Mouse (Mus musculus): Measurements from ENCODE around the gene Grrp1. TPM values are rescaled to one million over a fixed set of nuclear protein-coding genes. Genes with fewer than 3 reads are reported as not detected.

Grrp1 gene
- polyA plus RNA-seq, 1 experiment, result 1.9 TPM

DNA sequence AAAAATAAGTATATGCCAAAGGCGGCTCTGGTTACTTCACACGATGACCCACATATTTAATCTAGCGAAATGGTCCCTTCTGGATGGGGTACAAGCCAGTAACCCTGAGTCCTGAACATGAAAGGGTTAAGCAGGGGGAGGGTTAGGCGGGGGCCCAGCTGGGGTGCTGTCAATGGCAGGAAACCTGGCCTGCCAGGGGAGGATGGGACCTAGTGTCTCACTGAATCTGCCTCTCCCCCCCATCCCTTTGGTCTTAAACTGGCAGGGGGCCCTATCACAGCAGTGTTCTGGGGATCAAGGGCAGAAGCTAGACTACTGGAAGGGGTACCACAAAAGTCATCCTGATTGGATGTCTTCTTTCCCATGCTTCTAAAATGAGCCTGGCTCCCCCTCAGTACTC, 1.9 kb upstream of the Grrp1 start:
- Histone ChIP-seq H3K27ac (ENCODE audit: control insufficient read depth, insufficient read depth, low read depth, low read length) (no peak overlapping the region), H3K4me3 (ENCODE audit: control insufficient read depth, low read depth, low read length) (no peak overlapping the region), H3K36me3 (ENCODE audit: control insufficient read depth, insufficient read depth, low read length) (no peaks in the 10 kb centered on the region), H3K27me3 (ENCODE audit: control insufficient read depth, insufficient read depth, low read length) (no peaks in the 10 kb centered on the region), H3K4me1 (ENCODE audit: control insufficient read depth, insufficient read depth, low read length) (peaks cover 21% of the 10 kb centered on the region)
- TF ChIP-seq CTCF (IDR thresholded peaks at IDR 0.05; ENCODE audit: control insufficient read depth, insufficient read depth, insufficient replicate concordance, low read depth, low read length), result no peak

DNA sequence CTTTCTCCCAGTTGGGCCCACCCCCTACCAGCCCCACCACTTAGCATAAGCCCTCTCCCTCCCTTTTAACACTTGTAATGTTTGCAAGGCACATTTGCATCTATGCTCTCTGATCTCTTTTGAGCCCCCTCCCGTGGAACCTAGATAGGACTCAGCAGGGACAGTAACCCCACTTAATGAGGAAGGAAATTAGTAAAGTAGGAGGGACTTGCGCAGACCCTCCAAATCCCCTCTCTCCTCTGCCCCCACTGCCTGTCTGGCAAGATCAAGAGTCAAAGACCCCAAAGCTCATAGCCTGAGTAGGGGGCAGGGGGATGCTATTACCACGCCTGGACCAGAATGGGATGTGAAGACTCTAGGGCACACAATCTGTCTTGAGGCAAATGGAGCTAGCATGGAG, 929 bp upstream of the Grrp1 start:
- Histone ChIP-seq H3K27ac (ENCODE audit: control insufficient read depth, insufficient read depth, low read depth, low read length) (no peak overlapping the region), H3K4me3 (ENCODE audit: control insufficient read depth, low read depth, low read length) (no peak overlapping the region), H3K36me3 (ENCODE audit: control insufficient read depth, insufficient read depth, low read length) (no peaks in the 10 kb centered on the region), H3K4me1 (ENCODE audit: control insufficient read depth, insufficient read depth, low read length) (peaks cover 31% of the 10 kb centered on the region), H3K27me3 (ENCODE audit: control insufficient read depth, insufficient read depth, low read length) (no peaks in the 10 kb centered on the region)
- TF ChIP-seq CTCF (IDR thresholded peaks at IDR 0.05; ENCODE audit: control insufficient read depth, insufficient read depth, insufficient replicate concordance, low read depth, low read length), result no peak
- TF ChIP-seq POLR2A (IDR thresholded peaks at IDR 0.05; ENCODE audit: control insufficient read depth, low read depth, low read length), result no peak

DNA sequence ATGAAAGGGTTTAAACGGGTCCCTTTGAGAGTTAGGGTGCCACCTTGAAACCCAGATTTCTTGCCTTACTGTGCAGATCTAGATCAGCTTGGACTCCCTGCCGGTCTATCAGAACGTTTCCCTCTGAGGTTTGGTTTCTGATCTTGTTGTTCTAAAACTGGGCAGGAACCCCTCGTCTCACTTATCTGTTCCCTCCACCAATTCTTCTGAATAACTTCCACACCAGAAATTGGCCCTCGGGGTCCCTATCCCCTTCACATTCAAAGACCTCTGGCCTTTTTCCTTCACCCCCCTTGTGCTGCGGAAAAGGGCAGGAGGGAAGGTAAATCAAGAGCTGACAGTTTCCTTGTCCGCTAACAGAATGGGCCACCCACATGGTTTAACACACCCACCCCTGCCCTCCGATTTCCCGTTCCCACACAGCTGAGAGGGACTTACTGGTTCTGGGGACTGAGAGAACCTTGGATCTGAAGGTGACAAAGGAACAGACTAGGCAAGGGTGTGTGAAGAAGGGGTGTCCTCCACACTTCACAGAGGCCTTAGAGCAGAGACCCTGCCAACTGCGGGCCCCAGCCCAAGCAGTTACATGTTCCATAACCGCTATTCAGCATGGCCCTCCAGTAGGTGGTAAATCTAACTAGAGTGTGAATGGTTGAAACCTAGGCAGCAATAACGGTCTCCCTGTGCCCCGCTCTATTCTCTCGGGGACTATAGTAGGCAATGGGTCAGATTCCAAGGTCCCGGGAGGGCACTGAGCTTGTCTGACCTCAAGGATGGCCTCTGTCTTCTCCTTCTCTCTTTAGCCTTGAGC, 790 bp downstream of the Grrp1 start:
- TF ChIP-seq POLR2A (IDR thresholded peaks at IDR 0.05; ENCODE audit: control insufficient read depth, low read depth, low read length) (no peak), CTCF (IDR thresholded peaks at IDR 0.05; ENCODE audit: control insufficient read depth, insufficient read depth, insufficient replicate concordance, low read depth, low read length) (no peak)
- H3K4me3 ChIP-seq (ENCODE audit: control insufficient read depth, low read depth, low read length), result peak overlapping the region; percentile 79
- no peaks in the 10 kb centered on the region for H3K27me3 ChIP-seq (ENCODE audit: control insufficient read depth, insufficient read depth, low read length)
- H3K36me3 ChIP-seq (ENCODE audit: control insufficient read depth, insufficient read depth, low read length), result no peaks in the 10 kb centered on the region
- H3K27ac ChIP-seq (ENCODE audit: control insufficient read depth, insufficient read depth, low read depth, low read length), result no peak overlapping the region
- H3K4me1 ChIP-seq (ENCODE audit: control insufficient read depth, insufficient read depth, low read length), result peaks cover 37% of the 10 kb centered on the region

DNA sequence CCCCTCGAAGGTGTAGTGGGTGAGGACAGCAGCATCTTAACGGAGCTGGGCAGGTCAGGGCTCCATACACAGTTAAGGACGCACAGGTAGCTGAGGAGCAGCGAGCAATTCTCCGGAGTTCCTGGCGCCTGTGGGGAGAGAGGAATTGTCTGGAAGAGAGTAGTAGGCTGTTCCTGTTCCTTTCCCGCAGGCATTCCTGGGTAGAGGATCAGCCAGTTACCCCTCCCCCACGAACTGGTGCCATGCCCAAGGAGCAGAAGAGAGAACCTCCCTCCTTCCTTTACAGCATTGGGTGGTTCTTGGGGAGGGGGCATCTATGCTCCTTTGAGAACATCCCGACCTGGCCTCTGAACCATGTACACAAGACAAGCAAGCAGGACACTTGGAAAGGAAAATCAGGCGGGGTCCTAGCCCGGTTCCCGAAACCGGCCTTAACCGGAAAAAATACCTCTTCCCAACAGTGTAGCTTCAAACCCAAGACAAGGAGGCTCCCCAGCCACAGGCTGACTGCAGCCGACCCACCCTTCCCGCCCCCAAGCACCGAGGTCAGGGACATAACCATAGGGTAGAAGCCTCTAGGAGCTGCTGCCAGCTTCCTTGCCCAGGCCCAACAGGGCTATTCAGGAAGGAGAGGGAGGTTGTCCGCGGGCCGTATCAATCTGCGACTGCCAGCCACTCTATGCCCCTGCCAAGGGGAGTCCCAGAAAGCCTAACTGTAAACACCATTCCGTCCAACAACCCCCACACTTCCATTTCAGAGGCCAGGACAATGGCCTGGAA, 1.6 kb downstream of the Grrp1 start:
- H3K27ac ChIP-seq (ENCODE audit: control insufficient read depth, insufficient read depth, low read depth, low read length), result no peak overlapping the region

DNA sequence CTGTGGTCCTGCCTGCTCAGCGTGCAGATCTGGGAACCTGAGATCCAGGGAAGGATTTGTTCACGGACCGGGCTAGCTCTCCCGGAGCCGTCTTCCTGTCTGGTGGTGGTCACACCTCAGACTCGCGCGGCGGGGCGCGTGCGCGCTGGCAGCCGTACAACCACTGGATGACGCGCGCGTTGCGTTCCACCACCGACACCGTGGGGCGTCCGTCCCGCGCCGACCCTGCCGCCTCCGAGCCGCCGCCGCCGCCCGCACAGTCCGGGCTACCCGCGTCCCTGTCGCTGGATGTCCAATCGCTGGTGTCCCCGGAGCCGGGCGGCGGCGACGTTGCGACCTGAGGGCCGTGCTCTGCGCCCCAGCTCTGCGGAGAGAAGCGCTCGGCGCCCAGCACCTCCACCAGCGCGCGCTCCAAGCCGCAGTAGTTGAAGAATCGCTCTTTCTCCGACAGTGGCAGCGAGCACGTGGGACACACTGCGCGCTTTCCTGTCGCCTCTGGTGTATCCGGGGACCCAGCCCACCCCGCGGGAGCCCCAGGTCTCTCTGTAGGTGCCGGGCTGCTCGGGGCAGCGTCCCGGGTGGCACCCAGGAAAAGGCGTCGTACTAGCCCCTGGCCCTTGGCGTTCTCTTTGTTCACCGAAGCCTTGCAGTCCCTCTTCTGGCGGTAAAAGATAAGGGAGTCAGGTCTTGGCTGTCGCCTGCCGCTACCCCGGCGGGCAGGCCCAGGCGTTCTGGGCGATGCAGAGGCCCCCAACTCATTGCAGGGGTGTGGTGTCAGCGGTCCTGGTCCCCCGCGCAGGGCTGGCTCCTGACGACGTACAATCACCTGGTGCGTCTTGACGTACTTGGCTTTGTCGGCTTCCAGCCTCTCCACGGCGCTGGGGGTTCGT, 2.4 kb downstream of the Grrp1 start:
- Histone ChIP-seq H3K27ac (ENCODE audit: control insufficient read depth, insufficient read depth, low read depth, low read length) (no peak overlapping the region), H3K4me1 (ENCODE audit: control insufficient read depth, insufficient read depth, low read length) (peaks cover 37% of the 10 kb centered on the region), H3K4me3 (ENCODE audit: control insufficient read depth, low read depth, low read length) (peak overlapping the region; percentile 79), H3K27me3 (ENCODE audit: control insufficient read depth, insufficient read depth, low read length) (no peaks in the 10 kb centered on the region), H3K36me3 (ENCODE audit: control insufficient read depth, insufficient read depth, low read length) (no peaks in the 10 kb centered on the region)
- TF ChIP-seq POLR2A (IDR thresholded peaks at IDR 0.05; ENCODE audit: control insufficient read depth, low read depth, low read length) (no peak), CTCF (IDR thresholded peaks at IDR 0.05; ENCODE audit: control insufficient read depth, insufficient read depth, insufficient replicate concordance, low read depth, low read length) (no peak)

More for the DNA sequence above, 1.6 kb downstream of the Grrp1 start:
- H3K27me3 ChIP-seq (ENCODE audit: control insufficient read depth, insufficient read depth, low read length), result no peaks in the 10 kb centered on the region
- H3K4me1 ChIP-seq (ENCODE audit: control insufficient read depth, insufficient read depth, low read length), result peaks cover 37% of the 10 kb centered on the region
- H3K36me3 ChIP-seq (ENCODE audit: control insufficient read depth, insufficient read depth, low read length), result no peaks in the 10 kb centered on the region
- TF ChIP-seq POLR2A (IDR thresholded peaks at IDR 0.05; ENCODE audit: control insufficient read depth, low read depth, low read length) (no peak), CTCF (IDR thresholded peaks at IDR 0.05; ENCODE audit: control insufficient read depth, insufficient read depth, insufficient replicate concordance, low read depth, low read length) (no peak)
- peak overlapping the region; percentile 79 for H3K4me3 ChIP-seq (ENCODE audit: control insufficient read depth, low read depth, low read length)

DNA sequence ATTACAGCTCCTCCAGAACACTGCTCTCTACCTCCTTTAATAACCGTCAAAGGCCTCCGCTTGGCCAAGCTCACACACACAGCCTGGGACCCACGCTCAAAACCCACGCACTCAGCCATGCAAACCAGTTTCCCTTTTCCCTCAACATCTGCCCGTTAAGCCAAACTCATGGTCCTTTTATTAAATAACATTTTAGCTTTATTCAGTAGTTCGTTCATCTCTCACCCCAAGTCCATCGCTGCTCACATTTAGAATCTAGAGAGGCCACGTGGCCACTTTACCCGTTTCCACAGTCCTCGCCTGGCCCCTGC, 3.0 kb downstream of the Grrp1 start:
- H3K27me3 ChIP-seq (ENCODE audit: control insufficient read depth, insufficient read depth, low read length), result no peaks in the 10 kb centered on the region
- TF ChIP-seq POLR2A (IDR thresholded peaks at IDR 0.05; ENCODE audit: control insufficient read depth, low read depth, low read length) (no peak), CTCF (IDR thresholded peaks at IDR 0.05; ENCODE audit: control insufficient read depth, insufficient read depth, insufficient replicate concordance, low read depth, low read length) (no peak)
- peaks cover 41% of the 10 kb centered on the region for H3K4me1 ChIP-seq (ENCODE audit: control insufficient read depth, insufficient read depth, low read length)
- H3K4me3 ChIP-seq (ENCODE audit: control insufficient read depth, low read depth, low read length), result peak overlapping the region; percentile 79
- H3K27ac ChIP-seq (ENCODE audit: control insufficient read depth, insufficient read depth, low read depth, low read length), result no peak overlapping the region
- no peaks in the 10 kb centered on the region for H3K36me3 ChIP-seq (ENCODE audit: control insufficient read depth, insufficient read depth, low read length)
